Mouse (Mus musculus): Measurements from ENCODE around the gene Daglb.

GRCm38 (mm10) chr5:143493163-143493562 is 28.8 kb downstream of the Daglb start:
- TF ChIP-seq CTCF (IDR thresholded peaks at IDR 0.05; ENCODE audit: borderline replicate concordance, control insufficient read depth, extremely low read depth, insufficient read depth, low read length, poor library complexity) (no peak), POLR2A (IDR thresholded peaks at IDR 0.05; ENCODE audit: control insufficient read depth, extremely low read depth, insufficient read depth, low read length, poor library complexity) (no peak)

Data from thymus, adult 2 months (tissue).